Mouse (Mus musculus) neural tube, embryonic 10.5 days (tissue): ENCODE results near the gene Numb.

Source experiments
- DNase-seq: peaks from one replicate; pipeline ENCODE4 v3.0.0-alpha.2; 2017; ENCODE audit warnings: low spot score; ENCODE audit errors: extremely low spot score

Numb gene

DNA sequence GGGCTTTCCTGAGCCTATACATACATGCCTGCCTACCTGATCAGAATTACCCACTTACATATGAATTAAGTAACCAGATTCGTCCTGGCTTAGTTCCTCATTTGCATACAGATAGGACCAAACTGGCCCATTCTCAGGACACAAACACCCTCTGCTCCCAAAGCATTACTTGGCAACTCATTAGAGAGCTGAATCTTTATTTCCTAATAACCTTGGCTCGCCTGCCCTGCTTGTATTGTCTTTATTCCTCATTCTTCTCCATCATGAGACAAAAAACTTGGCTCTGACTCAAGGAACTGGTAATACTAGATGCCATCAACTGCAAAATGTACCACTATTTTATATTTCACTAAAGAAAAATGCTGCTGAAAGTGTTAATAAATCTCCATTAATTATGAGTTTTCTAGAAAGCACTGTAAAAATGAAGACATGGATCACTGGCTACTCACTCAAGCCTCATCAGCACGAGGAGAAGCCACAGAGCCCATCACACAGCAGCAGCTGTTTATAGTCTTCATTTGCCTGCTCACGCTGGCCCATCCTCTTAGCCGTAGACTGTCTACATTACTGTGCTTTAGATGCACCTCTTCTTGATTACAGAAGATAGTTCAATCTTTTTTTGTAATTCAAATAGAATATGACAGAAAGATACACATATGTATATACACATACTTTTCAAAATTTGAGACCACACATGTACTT is 69.1 kb downstream of the Numb start:
- DNase-seq = no peak

GRCm38 (mm10) chr12:83850334-83850733 is 71.4 kb downstream of the Numb start:
- DNase-seq = no peak

DNA sequence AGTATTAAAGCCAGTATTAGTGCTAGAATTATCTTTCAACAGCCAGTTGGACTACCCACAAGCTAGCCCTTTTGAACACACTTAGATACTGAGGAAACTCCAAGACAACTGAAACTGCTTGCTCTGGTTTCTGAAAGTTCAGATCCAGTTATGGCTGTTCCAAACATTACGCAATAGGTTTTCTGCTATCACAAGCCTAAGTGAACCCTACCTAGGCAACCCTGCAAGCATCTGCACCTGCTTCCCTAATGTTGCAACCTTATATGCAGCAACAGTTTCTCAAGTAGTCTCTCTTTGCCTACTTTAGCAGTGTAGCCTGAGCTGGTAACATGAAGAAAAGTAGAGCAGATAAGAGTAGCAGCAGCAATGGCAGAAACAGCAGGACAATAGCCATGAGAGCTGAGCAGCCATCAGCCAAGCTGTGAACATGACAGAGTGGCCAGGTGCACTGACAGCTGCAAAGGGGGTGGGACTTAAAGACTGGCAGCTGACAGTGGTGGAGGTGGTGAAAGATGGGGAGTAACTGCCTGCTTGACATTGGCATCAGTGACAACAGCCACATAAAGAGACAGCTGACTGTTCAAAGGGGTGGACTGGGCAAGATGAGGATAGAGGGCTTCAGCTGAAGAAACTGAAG is 73.0 kb downstream of the Numb start:
- no peak for DNase-seq

- DNase-seq = no peak
These were observed 73.9 kb downstream of the Numb start for GRCm38 (mm10) chr12:83847877-83848276.

- DNase-seq = no peak
These were observed 78.9 kb downstream of the Numb start for GRCm38 (mm10) chr12:83842678-83843440.

DNA sequence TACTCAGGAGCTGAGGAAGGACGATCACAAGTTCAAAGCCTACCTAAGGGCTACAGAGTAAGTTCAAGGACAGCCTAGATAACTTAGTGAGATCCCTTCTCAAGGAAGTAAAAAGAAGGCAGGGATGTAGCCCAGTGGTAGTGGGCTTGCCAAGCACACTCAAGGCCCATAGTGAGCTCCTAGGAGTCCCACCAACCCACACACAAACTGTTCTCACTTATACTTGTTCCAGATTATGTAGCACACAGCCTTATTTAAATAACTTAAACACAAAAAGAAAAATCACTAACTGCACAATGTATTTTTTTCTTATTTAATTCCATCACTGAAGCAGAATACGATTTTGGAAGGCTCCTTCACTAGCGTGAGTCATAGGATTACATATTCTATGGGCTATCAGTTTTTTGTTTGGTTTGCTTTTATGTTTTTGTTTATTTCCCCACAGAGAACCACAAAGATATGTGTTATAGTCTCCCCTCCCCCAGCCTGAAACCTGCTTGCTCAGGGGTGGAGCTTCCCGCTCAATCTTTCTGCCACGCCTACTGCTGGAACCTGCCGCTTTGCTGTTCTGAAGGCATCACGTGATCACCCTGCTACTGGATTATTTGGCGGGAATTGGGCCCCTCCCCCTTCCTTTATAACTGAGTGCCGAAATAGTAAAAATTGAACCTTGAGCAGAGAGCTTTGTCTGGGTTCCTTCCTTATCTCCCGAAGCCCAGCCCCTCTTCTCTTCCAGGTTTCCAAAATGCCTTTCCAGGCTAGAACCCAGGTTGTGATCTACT is 80.1 kb downstream of the Numb start:
- no peak for DNase-seq

DNA sequence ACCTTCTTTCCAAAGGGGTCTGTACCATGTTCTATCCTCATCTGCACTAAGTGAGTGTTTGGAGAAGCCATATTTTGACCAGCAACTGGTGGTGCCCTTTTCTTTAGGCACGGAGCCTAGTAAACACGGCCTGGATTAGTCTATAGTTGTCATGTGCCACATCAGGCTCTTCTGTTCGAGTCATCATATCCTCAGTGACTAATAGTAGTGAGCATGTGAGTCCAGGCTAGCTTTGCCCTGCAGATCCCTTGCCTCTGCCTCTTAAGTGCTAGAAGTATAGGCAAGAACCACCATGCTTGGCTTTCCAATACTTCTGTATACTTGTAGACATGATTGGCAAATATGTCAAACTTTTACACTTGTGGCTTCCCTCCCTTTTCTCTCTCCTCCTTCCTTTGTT is 87.8 kb downstream of the Numb start:
- no peak for DNase-seq

- DNase-seq = no peak
These were observed 91.3 kb downstream of the Numb start for GRCm38 (mm10) chr12:83830424-83830823.

DNA sequence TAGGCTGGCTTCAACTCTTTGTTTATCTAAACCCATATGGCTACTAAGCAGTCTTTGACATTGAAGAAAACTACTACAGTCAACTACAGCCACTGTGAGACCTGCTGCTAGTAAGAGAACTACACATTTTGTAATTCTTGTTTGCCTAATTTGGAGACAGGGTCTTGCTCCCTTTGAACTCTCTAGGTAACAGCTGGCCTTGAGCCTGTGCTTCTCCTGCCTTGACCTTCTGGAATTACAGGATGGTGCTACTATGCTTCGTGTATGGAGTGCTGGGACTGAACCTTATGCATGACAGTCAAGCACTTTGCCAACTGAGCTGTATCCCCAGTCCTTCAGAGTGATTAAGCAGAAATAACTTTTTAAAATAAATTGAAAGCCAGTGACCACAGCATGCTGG is 105.1 kb downstream of the Numb start:
- no peak for DNase-seq

GRCm38 (mm10) chr12:83811901-83812300 is 109.8 kb downstream of the Numb start:
- no peak for DNase-seq

- no peak for DNase-seq
These were observed 118.1 kb downstream of the Numb start for GRCm38 (mm10) chr12:83803641-83804040.

GRCm38 (mm10) chr12:83800943-83801342 is 120.8 kb downstream of the Numb start:
- no peak for DNase-seq

- DNase-seq = no peak
These were observed 123.4 kb downstream of the Numb start for GRCm38 (mm10) chr12:83798313-83798712.

- DNase-seq = no peak
These were observed 126.1 kb downstream of the Numb start for GRCm38 (mm10) chr12:83795586-83795985.

DNA sequence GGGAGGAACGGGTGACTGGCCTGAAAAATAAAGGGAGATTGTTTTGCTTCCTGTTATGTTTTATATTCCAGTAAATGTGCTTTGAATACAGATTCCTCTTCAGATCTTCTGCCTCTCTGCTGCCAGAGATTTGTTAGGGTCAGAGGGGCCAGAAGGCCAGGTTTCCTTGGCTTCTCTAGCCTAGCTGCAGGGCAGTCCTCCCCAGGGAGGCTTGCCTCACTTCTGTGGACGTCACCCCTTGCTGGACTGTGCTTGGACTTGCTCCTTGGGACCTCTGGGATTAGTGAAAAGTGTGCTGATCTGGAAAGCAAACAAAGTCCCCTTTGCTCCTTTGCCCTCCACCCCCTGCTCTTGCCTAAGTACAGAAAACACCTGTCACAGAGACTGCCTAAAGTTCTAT is 126.7 kb downstream of the Numb start:
- DNase-seq = no peak

GRCm38 (mm10) chr12:83792706-83793410 is 128.9 kb downstream of the Numb start:
- DNase-seq = no peak

GRCm38 (mm10) chr12:83791737-83792136 is 130.0 kb downstream of the Numb start:
- DNase-seq = no peak

- no peak for DNase-seq
These were observed 131.0 kb downstream of the Numb start for GRCm38 (mm10) chr12:83790749-83791148.

- no peak for DNase-seq
These were observed 132.0 kb downstream of the Numb start for GRCm38 (mm10) chr12:83789781-83790140.

DNA sequence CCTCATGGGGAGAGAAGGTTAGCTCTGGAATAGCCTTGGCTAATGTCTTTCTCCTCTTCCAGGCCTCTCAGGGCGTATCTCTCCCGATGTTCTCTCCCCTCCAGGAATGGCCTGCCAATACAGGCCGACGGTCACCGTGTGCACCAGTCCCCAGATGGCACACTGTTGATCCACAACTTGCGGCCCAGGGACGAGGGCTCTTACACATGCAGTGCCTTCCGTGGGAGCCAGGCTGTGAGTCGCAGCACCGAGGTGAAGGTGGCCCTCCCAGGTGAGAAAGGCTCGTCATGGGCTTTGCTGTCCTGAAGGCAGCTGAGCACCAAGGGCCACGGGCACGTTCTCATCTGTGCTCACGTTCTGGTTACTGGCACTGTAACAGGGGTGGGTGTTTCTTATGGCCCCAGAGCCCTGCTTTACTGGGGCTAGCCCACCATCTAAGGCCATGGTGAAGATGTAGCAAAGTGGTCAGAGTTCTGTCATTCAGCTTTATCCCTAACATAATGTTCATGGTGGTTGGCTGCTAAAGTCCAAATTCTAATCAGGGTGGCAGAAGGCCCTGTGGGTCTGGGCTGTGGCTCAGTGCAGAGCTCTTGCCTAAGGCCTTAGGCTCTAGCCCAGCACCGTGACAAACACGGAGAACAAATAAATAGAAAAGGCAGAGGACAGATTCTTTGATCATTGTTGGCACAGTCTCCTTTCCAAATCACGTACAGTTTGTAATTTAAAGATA is 132.5 kb downstream of the Numb start:
- DNase-seq = no peak
